Mouse (Mus musculus) gastrocnemius, postnatal 14 days (tissue): ENCODE results near the gene Tpbpb. TPM values are rescaled to one million over a fixed set of nuclear protein-coding genes. Genes with fewer than 3 reads are reported as not detected.
"Not testable (repeated sequence)": the region's sequence is repeated elsewhere in the genome, so short reads cannot be mapped to it uniquely, and the experiment has no call there.

Experiments used
- DNase-seq: peaks from one replicate; pipeline ENCODE4 v3.0.0; 2021; ENCODE audit warnings: mixed read lengths
- intact Hi-C: fragments of 180-260 bp; cut with DNase I; formaldehyde crosslinking; loops from one replicate; pipeline ENCODE4 v1.15.1; 2025; ENCODE audit warnings: low total_unique reads
- long read RNA-seq, 2 experiments: library from polyadenylated mRNA; stranded (forward); transcript quantifications; one replicate each; pipeline ENCODE4 v2.0.0; 2021
- total RNA-seq, 2 experiments: library from RNA; stranded (reverse); gene quantifications; 2 replicates each; pipeline ENCODE4 v1.2.3; 2021

Gene Tpbpb
- not detected for total RNA-seq
- long read RNA-seq, experiment 1: 0 reads
- long read RNA-seq, experiment 2: 0 reads

DNA sequence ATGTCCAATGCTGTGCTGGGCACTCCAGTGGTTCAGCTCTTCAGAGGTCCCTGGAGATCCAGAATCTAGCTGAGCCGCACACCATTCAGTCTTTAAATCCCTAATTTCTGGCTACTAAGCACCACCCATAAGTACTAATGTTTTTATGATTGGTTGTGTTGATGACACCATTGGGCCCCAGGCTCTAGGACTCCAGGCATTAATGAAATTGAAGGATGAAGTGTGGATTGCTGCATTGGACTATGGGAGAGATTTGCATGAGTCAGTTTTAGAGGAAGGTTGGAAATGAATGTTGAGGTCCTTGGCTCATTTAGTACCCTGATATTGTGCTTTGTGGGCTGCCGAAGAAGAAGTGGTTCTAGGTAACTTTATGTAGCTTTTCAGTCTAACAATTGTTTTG, at the start of gene Tpbpb:
Gene Tpbpb, minus strand, starts transcription at position 101 of the 400 bp plus-strand sequence.
- DNase-seq, intact Hi-C loops: not testable (repeated sequence)

- intact Hi-C loops, DNase-seq: not testable (repeated sequence)
These were observed 37.2 kb upstream of the Tpbpb start, which contains the start of gene Tpbpa for GRCm38 (mm10) chr13:60941884-60942283. Gene Tpbpa, minus strand, starts transcription at chr13:60941984.

DNA sequence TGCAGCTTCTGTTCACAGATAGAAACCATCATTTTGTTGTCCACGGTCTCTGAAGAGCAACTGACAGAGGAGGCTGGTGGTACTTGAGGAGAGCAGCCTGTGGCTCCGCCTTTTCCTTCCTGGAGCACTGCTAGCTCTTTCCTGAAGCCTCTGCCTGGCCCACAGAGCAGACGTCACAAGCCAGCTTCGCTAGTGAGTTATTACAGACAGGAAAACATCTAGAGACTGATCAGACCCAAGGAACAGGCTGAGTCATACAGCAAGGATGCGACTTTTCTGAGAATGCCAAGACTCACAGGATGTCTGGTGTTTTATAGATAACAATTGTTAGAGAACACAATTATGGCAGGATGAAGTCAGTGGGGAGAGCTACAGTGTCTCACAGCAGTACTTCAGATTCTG, 31.8 kb upstream of the Tpbpb start, which contains the start of the genes Gm49391 and Ctla2a:
Gene Gm49391, minus strand, starts transcription at position 72 of the 402 bp plus-strand sequence.
Gene Ctla2a, minus strand, starts transcription at position 126 of the 402 bp plus-strand sequence.
- intact Hi-C loops: no loop called here
- peak; percentile 11 for DNase-seq

DNA sequence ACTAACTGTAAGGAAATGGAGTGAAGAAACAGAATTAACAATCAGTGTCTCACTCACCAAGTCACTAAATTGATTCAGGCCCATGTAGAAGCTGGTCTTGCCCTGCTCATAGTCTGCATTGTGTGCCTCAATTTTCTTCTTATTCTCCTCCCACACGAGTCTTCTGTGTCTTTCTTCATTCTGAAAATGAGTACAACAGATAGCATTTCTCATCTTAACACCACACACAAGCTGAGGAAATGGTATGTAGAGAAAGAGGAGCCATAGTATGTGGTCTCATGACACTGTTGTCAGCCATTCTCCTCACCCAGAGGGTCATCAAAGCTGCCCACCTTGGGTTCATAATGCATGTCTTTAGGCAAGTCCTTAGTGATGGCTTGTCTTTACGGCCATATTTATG, 30.8 kb upstream of the Tpbpb start, which contains the start of gene Gm49393:
Gene Gm49393, minus strand, starts transcription at position 101 of the 400 bp plus-strand sequence.
- intact Hi-C loops, DNase-seq: not testable (repeated sequence)

DNA sequence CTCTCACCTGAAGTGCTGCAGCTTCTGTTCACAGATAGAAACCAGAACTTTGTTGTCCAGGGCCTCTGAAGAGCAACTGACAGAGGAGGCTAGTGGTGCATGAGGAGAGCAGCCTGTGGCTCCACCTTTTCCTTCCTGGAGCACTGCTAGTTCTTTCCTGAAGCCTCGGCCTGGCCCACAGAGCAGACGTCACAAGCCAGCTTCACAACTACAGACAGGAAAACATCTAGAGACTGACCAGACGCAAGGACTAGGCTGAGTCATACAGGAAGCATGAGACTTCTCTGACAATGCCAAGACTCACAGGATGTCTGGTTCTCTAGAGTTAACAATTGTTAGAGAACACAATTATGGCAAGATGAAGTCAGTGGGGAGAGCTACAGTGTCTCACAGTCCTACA, 7.4 kb downstream of the Tpbpb start, which contains the start of gene Ctla2b:
Gene Ctla2b, minus strand, starts transcription at position 120 of the 400 bp plus-strand sequence.
- intact Hi-C loops: no loop called here
- DNase-seq: peak; percentile 37

DNA sequence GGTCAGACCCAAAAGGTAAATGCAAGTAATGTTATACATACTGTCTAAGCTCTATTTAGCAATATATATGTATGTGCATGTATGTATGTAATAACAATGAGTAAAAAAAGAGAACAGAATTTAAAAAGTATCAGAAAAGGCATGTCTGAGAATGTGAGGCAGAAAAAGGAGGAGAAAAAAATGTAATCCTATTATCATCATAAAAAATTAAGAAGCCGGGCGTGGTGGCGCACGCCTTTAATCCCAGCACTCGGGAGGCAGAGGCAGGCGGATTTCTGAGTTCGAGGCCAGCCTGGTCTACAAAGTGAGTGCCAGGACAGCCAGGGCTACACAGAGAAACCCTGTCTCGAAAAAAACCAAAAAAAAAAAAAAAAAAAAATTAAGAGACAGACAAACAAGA, 7.9 kb downstream of the Tpbpb start, which contains the start of gene Gm49392:
Gene Gm49392, minus strand, starts transcription at position 101 of the 400 bp plus-strand sequence.
- intact Hi-C loops, DNase-seq: not testable (repeated sequence)

DNA sequence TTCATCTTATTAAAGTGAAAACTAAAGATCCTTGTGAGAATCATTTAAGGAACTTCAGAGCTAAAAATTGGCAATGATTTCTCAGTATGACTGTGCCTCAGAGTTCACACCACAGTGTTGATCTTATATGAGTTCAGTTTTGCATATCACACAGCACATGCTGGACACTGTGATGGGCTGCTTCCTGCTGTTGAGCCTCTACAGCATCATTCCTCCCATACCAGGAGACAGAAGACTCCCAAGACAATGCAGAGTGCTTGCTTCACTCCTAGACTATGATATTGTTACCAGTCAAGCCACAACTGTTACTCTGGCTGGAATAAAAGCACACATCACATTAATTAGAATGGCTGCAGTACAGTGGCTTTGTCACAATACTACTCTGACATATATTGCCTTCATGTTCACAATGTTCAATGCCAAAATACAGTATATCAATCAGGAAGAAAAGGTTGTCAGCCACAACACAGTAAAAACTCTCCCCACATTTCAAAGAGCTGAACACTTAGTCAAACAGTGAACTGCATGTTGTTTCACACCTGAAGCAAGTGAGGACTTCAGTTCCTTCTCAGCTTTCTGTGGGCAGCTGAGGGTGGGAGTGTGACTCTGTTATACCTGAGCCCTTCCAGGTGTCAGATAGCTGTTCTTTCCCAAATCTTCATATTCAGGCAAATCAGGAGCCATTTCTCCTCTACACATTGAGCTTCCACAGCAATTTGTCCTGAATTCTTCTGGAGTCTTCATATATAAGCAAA, 9.1 kb downstream of the Tpbpb start:
- intact Hi-C loops: no loop called here
- no peak for DNase-seq

DNA sequence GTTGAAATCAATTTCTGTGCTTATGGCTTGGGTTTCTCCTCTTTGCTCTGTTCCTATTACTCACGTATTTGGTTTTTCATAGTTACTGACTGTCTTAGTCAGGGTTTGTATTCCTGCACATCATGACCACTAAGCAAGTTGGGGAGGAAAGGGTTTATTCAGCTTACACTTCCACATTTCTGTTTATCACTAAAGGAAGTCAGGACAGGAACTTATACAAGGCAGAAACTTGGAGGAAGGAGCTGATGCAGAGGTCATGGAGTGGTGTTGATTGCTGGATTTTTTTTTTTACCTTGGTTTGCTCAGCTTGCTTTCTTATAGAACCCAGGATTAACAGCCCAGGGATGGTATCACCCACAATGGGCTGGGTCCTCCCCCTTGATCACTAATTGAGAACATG, 12.4 kb downstream of the Tpbpb start:
- no peak for DNase-seq
- intact Hi-C loops: no loop called here

- DNase-seq: no peak
- intact Hi-C loops: no loop called here
These were observed 40.4 kb downstream of the Tpbpb start, which contains the start of gene 4930486L24Rik for GRCm38 (mm10) chr13:60864281-60864680. Gene 4930486L24Rik, minus strand, starts transcription at chr13:60864475.

Other genes starting within 250 kb of the Tpbpb start
- gene BC051665, start 118.5 kb downstream of the Tpbpb start, total RNA-seq: not detected
- not detected for gene Ctsll3, start 102.0 kb downstream of the Tpbpb start, total RNA-seq
- gene 4930486L24Rik, start 40.4 kb downstream of the Tpbpb start, total RNA-seq: under 1 TPM in 1 of 2 experiments, not detected in 1; 0.51 TPM
- gene Gm49392, start 8.0 kb downstream of the Tpbpb start, total RNA-seq: under 1 TPM in 1 of 2 experiments, not detected in 1; 0.66 TPM
- gene Ctla2b, start 7.4 kb downstream of the Tpbpb start, total RNA-seq: 1 to 10 TPM; 2.0 to 3.8 TPM
- not detected for gene Gm49393, start 30.7 kb upstream of the Tpbpb start, total RNA-seq
- gene Gm49391, start 31.7 kb upstream of the Tpbpb start, total RNA-seq: 1 to 10 TPM in 1 of 2 experiments, under 1 TPM in 1; 0.76 to 2.7 TPM
- 10 to 100 TPM; 24.7 to 73.3 TPM for gene Ctla2a, start 31.7 kb upstream of the Tpbpb start, total RNA-seq
- not detected for gene Tpbpa, start 37.1 kb upstream of the Tpbpb start, total RNA-seq
- gene Ctsj, start 101.1 kb upstream of the Tpbpb start, total RNA-seq: not detected
- not detected for gene Ctsq, start 135.8 kb upstream of the Tpbpb start, total RNA-seq